Mouse (Mus musculus) CH12.LX (cell line): ENCODE data around the gene Fam50b.

Experiments
- CHD2 ChIP-seq: IDR thresholded peaks from 2 replicates; pipeline ENCODE4 v1.6.1; 2011; ENCODE audit warnings: low read length, improper control_type of control experiment
- CTCF ChIP-seq, 2 experiments: IDR thresholded peaks in 1 of 2; conservative IDR thresholded peaks in 1 of 2; 2 replicates each; pipeline ENCODE4 v1.5.1; 2011 to 2012; ENCODE audit warnings: low read depth in 2 of 2, low read length in 2 of 2, improper control_type of control experiment in 1 of 2, inconsistent platforms in 1 of 2, mild to moderate bottlenecking in 1 of 2, moderate library complexity in 1 of 2
- EP300 ChIP-seq: IDR thresholded peaks from 2 replicates; pipeline ENCODE4 v1.6.1; 2011; ENCODE audit warnings: low read length, improper control_type of control experiment
- POLR2A ChIP-seq: IDR thresholded peaks from 2 replicates; pipeline ENCODE4 v1.6.1; 2011; ENCODE audit warnings: low read depth, mild to moderate bottlenecking, improper control_type of control experiment, low read length
- POLR2AphosphoS2 ChIP-seq: IDR thresholded peaks from 2 replicates; pipeline ENCODE4 v1.6.1; 2011; ENCODE audit warnings: low read depth, low read length, improper control_type of control experiment
- RAD21 ChIP-seq: IDR thresholded peaks from 2 replicates; pipeline ENCODE4 v1.6.1; 2011; ENCODE audit warnings: low read depth, mild to moderate bottlenecking, low read length, improper control_type of control experiment, moderate library complexity
- USF1 ChIP-seq: IDR thresholded peaks from 2 replicates; pipeline ENCODE4 v1.6.1; 2014; ENCODE audit warnings: low read depth, mild to moderate bottlenecking, inconsistent platforms, low read length, improper control_type of control experiment
- USF2 ChIP-seq: conservative IDR thresholded peaks from 2 replicates; pipeline ENCODE4 v1.6.1; 2011; ENCODE audit warnings: low read depth, low read length, improper control_type of control experiment
- ZKSCAN1 ChIP-seq: IDR thresholded peaks from 2 replicates; pipeline ENCODE4 v1.6.1; 2012; ENCODE audit warnings: low read depth, inconsistent platforms, low read length, improper control_type of control experiment, borderline replicate concordance
- ZNF384 ChIP-seq: IDR thresholded peaks from 2 replicates; pipeline ENCODE4 v1.6.1; 2012; ENCODE audit warnings: low read depth, low read length, improper control_type of control experiment, inconsistent platforms

- TF ChIP-seq EP300 = no peak
- TF ChIP-seq ZNF384 = no peak
- no peak for TF ChIP-seq CTCF (conservative IDR thresholded peaks at IDR 0.05 in 1 of 2, IDR thresholded peaks at IDR 0.05 in 1 of 2; ENCODE audit: low read depth in 2 of 2, low read length in 2 of 2)
- no peak for TF ChIP-seq RAD21
- TF ChIP-seq CHD2 = no peak
- TF ChIP-seq USF1 = no peak
- TF ChIP-seq POLR2A = no peak
- no peak for TF ChIP-seq USF2
- no peak for TF ChIP-seq ZKSCAN1
- no peak for TF ChIP-seq POLR2AphosphoS2
Observed at GRCm38 (mm10) chr13:34700630-34701029, 34.0 kb upstream of the Fam50b start.
